In genomic region chr11:59920331-59920730, GRCm38 (mm10) we compare ENCODE assay signal across 27 mouse cellular contexts. TPM values are rescaled to one million over a fixed set of nuclear protein-coding genes. Genes with fewer than 3 reads are reported as not detected.
A peak's percentile ranks its signal among the peaks of the same experiment; 100 is the strongest.
DNase-seq lines count a peak whose midpoint lies in the region; ATAC-seq and TF ChIP-seq lines count a peak whose summit lies in the region.
"Had no signal": no experiment of that assay in that cellular context is flagged by ENCODE, and none has a peak within 500 bp of the region (broad histone marks: within the 10 kb centered on the region; RNA-seq: fewer than 3 reads in every experiment).

No protein-coding gene starts in this region.

- peak overlapping the region; percentile 61; the same call in 1 of the 2 replicates for H3K27ac ChIP-seq in liver, embryonic 12.5 days
- H3K27ac ChIP-seq in liver, postnatal 0 days (ENCODE audit: low read depth) = 0 out of 2 replicates have a peak overlapping the region, but pooled peaks have one; percentile 26
- no peak overlapping the region for H3K27ac ChIP-seq in midbrain, embryonic 16.5 days (ENCODE audit: low read length)
- H3K27ac ChIP-seq: hindbrain, embryonic 13.5 days; limb, embryonic 13.5 days; macrophage; midbrain, embryonic 10.5 days; midbrain, embryonic 15.5 days; stomach, postnatal 0 days had no signal

- intact Hi-C loops in left cerebral cortex, postnatal 10 days (cut with DNase I) = no loop called here

- H3K4me3 ChIP-seq in G1E (ENCODE audit: low read depth, low read length) = no peak overlapping the region; the same call in 1 of the 2 replicates
- H3K4me3 ChIP-seq in liver, embryonic 12.5 days = no peak overlapping the region
- no peak overlapping the region for H3K4me3 ChIP-seq in liver, postnatal 0 days (ENCODE audit: low read depth, low read length)
- H3K4me3 ChIP-seq in midbrain, embryonic 16.5 days (ENCODE audit: low read depth, low read length) = no peak overlapping the region
- H3K4me3 ChIP-seq: hindbrain, embryonic 13.5 days; limb, embryonic 13.5 days; midbrain, embryonic 10.5 days; midbrain, embryonic 15.5 days had no signal

- H3K4me1 ChIP-seq in G1E (ENCODE audit: insufficient read depth, low read depth, low read length) = peaks cover 59% of the 10 kb centered on the region
- peaks cover 47% of the 10 kb centered on the region for H3K4me1 ChIP-seq in liver, embryonic 12.5 days
- H3K4me1 ChIP-seq in liver, postnatal 0 days (ENCODE audit: insufficient read depth) = peaks cover 12% of the 10 kb centered on the region; the same call in 1 of the 2 replicates
- no peaks in the 10 kb centered on the region for H3K4me1 ChIP-seq in midbrain, embryonic 16.5 days (ENCODE audit: control insufficient read depth, insufficient read depth, low read length)
- H3K4me1 ChIP-seq: hindbrain, embryonic 13.5 days; midbrain, embryonic 15.5 days had no signal

- 20% methylated on average over 5 of the region's 5 CpGs for WGBS in liver, embryonic 12.5 days (ENCODE audit: insufficient replicate concordance)
- 25% methylated on average over 5 of the region's 5 CpGs for WGBS in liver, postnatal 0 days (ENCODE audit: insufficient replicate concordance)
- 78% methylated on average over 5 of the region's 5 CpGs for WGBS in midbrain, embryonic 16.5 days

- H3K9ac ChIP-seq in liver, embryonic 12.5 days = no peak overlapping the region
- no peak overlapping the region for H3K9ac ChIP-seq in liver, postnatal 0 days (replicated peaks)
- H3K9ac ChIP-seq in midbrain, embryonic 16.5 days (ENCODE audit: low read depth, low read length) = no peak overlapping the region
- H3K9ac ChIP-seq: forebrain, postnatal 0 days; hindbrain, embryonic 13.5 days; limb, embryonic 13.5 days; midbrain, embryonic 15.5 days had no signal

- no peak for DNase-seq in G1E (ENCODE audit: low spot score)
- DNase-seq in liver, postnatal 0 days = no peak
- no peak for DNase-seq in layer of hippocampus, postnatal 25 days (ENCODE audit: extremely low spot score in 1 of 2, low spot score in 1 of 2)
- DNase-seq in frontal cortex, postnatal 10 days (ENCODE audit: low spot score in 2 of 2) = no peak
- no peak for DNase-seq in left cerebral cortex, postnatal 10 days (ENCODE audit: extremely low spot score in 1 of 2, low spot score in 2 of 2)
- DNase-seq: adrenal gland, postnatal 25 days; cerebellum, adult 18-20 months; cerebellum, postnatal 10 days; forebrain, postnatal 0 days; gastrocnemius, postnatal 25 days; heart, adult 18-20 months; heart, postnatal 36 days; kidney, adult 9 months; kidney, postnatal 10 days; lung, adult 2 months; lung, postnatal 10 days; thymus, adult 2 months; thymus, postnatal 4 days had no signal

- H3K36me3 ChIP-seq in G1E (replicated peaks) = no peaks in the 10 kb centered on the region
- H3K36me3 ChIP-seq in liver, embryonic 12.5 days = no peaks in the 10 kb centered on the region
- no peaks in the 10 kb centered on the region for H3K36me3 ChIP-seq in liver, postnatal 0 days (replicated peaks; ENCODE audit: insufficient read depth, low read length)
- no peaks in the 10 kb centered on the region for H3K36me3 ChIP-seq in midbrain, embryonic 16.5 days (ENCODE audit: control insufficient read depth, insufficient read depth, low read length)
- H3K36me3 ChIP-seq: hindbrain, embryonic 13.5 days; limb, embryonic 13.5 days; midbrain, embryonic 10.5 days; midbrain, embryonic 15.5 days had no signal

- H3K4me2 ChIP-seq in liver, embryonic 12.5 days = peak overlapping the region; percentile 47
- H3K4me2 ChIP-seq in liver, postnatal 0 days (ENCODE audit: low read depth, low read length) = peak overlapping the region; percentile 50
- H3K4me2 ChIP-seq in midbrain, embryonic 16.5 days (ENCODE audit: low read length) = no peak overlapping the region
- H3K4me2 ChIP-seq: hindbrain, embryonic 13.5 days; limb, embryonic 13.5 days; midbrain, embryonic 15.5 days had no signal

- no peaks in the 10 kb centered on the region for H3K9me3 ChIP-seq in G1E (replicated peaks)
- no peaks in the 10 kb centered on the region for H3K9me3 ChIP-seq in liver, embryonic 12.5 days (replicated peaks)
- no peaks in the 10 kb centered on the region for H3K9me3 ChIP-seq in liver, postnatal 0 days (ENCODE audit: low read length)
- H3K9me3 ChIP-seq in midbrain, embryonic 16.5 days (replicated peaks; ENCODE audit: control insufficient read depth, low read length, poor library complexity, severe bottlenecking) = no peaks in the 10 kb centered on the region
- H3K9me3 ChIP-seq: hindbrain, embryonic 13.5 days; limb, embryonic 13.5 days; midbrain, embryonic 10.5 days; midbrain, embryonic 15.5 days had no signal

- TF ChIP-seq EP300 in liver, postnatal 0 days (IDR thresholded peaks at IDR 0.05; ENCODE audit: low read depth) = no peak

- H3K27me3 ChIP-seq in G1E (ENCODE audit: insufficient read depth, low read length) = no peaks in the 10 kb centered on the region
- H3K27me3 ChIP-seq in liver, embryonic 12.5 days (replicated peaks) = no peaks in the 10 kb centered on the region
- H3K27me3 ChIP-seq in liver, postnatal 0 days (ENCODE audit: insufficient read depth, low read length) = no peaks in the 10 kb centered on the region
- H3K27me3 ChIP-seq in midbrain, embryonic 16.5 days (ENCODE audit: control insufficient read depth, insufficient read depth, low read depth, low read length) = no peaks in the 10 kb centered on the region
- H3K27me3 ChIP-seq: midbrain, embryonic 15.5 days had no signal

- TF ChIP-seq CTCF in G1E (IDR thresholded peaks at IDR 0.05; ENCODE audit: low read depth, low read length) = no peak
- no peak for TF ChIP-seq CTCF in liver, postnatal 0 days (IDR thresholded peaks at IDR 0.05; ENCODE audit: low read depth)

- ATAC-seq in G1E (ENCODE audit: extremely low read depth, insufficient number of reproducible peaks, low FRiP score, poor library complexity, severe bottlenecking) = peak; percentile 15; the same call in 1 of the 2 replicates
- ATAC-seq in erythroblast, adult 5-6 weeks (replicated peaks; ENCODE audit: low FRiP score, poor library complexity, severe bottlenecking) = peak; percentile 56
- ATAC-seq in liver, embryonic 12.5 days = peak; percentile 48; the same call in 1 of the 2 replicates
- no peak for ATAC-seq in liver, postnatal 0 days
- no peak for ATAC-seq in midbrain, embryonic 16.5 days
- ATAC-seq: forebrain, postnatal 0 days; midbrain, embryonic 15.5 days had no signal

RNA-seq across cellular contexts. Expression of gene Med9, which starts 27.7 kb away (rescaled TPM):
- 11.8 and 13.7 TPM in 2 replicates for total RNA-seq in G1E (2014; fragmentation: Nextera tagmentation)
- 23.2 and 25.9 TPM in 2 replicates for total RNA-seq in G1E (2017)
- polyA plus RNA-seq in G1E (2012) = 59.5 and 72.7 TPM in 2 replicates
- 2.9 and 3.3 TPM in 2 replicates for total RNA-seq in erythroblast, adult 5-6 weeks (2015; ENCODE audit: low replicate concordance)
- total RNA-seq in erythroblast, adult 5-6 weeks (2017; ENCODE audit: low replicate concordance) = 3.9 and 8.9 TPM in 2 replicates
- 29.5 and 30.1 TPM in 2 replicates for polyA plus RNA-seq in liver, embryonic 12.5 days (2016; fragmentation: Nextera tagmentation; extraction: Ambion mirVana)
- polyA plus RNA-seq in liver, postnatal 0 days (2015; fragmentation: Nextera tagmentation; extraction: Ambion mirVana) = 15.2 and 15.8 TPM in 2 replicates
- 10 to 100 TPM; 34.7 to 38.8 TPM for total RNA-seq in layer of hippocampus, postnatal 25 days (2021)
- polyA plus RNA-seq in midbrain, embryonic 16.5 days (2015; fragmentation: Nextera tagmentation; extraction: Ambion mirVana) = 30.7 and 33.4 TPM in 2 replicates
- total RNA-seq in left cerebral cortex, postnatal 10 days (2021) = 10 to 100 TPM; 29.3 to 29.9 TPM

RNA-seq across cellular contexts. Expression of gene Rasd1, which starts 44.4 kb away (rescaled TPM):
- total RNA-seq in G1E (2014; fragmentation: Nextera tagmentation) (not detected in 2 replicates), G1E (2017) (0.22 TPM in 1 of 2 replicates, not detected in the other)
- polyA plus RNA-seq in G1E (2012) = not detected in 2 replicates
- not detected in 2 replicates for total RNA-seq in erythroblast, adult 5-6 weeks (2015; ENCODE audit: low replicate concordance)
- total RNA-seq in erythroblast, adult 5-6 weeks (2017; ENCODE audit: low replicate concordance) = not detected in 2 replicates
- polyA plus RNA-seq in liver, embryonic 12.5 days (2016; fragmentation: Nextera tagmentation; extraction: Ambion mirVana) = 0.97 and 1.2 TPM in 2 replicates
- polyA plus RNA-seq in liver, postnatal 0 days (2015; fragmentation: Nextera tagmentation; extraction: Ambion mirVana) = 2.2 and 3.2 TPM in 2 replicates
- 10 to 100 TPM; 54.8 to 67.0 TPM for total RNA-seq in layer of hippocampus, postnatal 25 days (2021)
- polyA plus RNA-seq in midbrain, embryonic 16.5 days (2015; fragmentation: Nextera tagmentation; extraction: Ambion mirVana) = 1.7 and 2.5 TPM in 2 replicates
- total RNA-seq in left cerebral cortex, postnatal 10 days (2021) = 1 to 10 TPM; 2.4 to 4.6 TPM

Comparison
In these comparisons a context has a peak if more than half of its experiments do, and no peak if none do; other contexts are left out.
1. ATAC-seq: peak in G1E (single experiment), erythroblast, adult 5-6 weeks (single experiment) and liver, embryonic 12.5 days (single experiment); none in liver, postnatal 0 days (single experiment) and midbrain, embryonic 16.5 days (single experiment).
2. RNA of gene Rasd1, which starts 44.4 kb away (total RNA-seq): 54.8 to 67.0 TPM in layer of hippocampus, postnatal 25 days; 2.4 to 4.6 TPM in left cerebral cortex, postnatal 10 days, 0.22 TPM in G1E and not detected in erythroblast, adult 5-6 weeks; every median in the first group is over 10 times any median in the second.